Mouse (Mus musculus): ENCODE results near the gene Wdr17. TPM values are rescaled to one million over a fixed set of nuclear protein-coding genes. Genes with fewer than 3 reads are reported as not detected.

The Wdr17 gene
- total and polyA plus RNA-seq, 2 experiments from 2014 or later = not detected

DNA sequence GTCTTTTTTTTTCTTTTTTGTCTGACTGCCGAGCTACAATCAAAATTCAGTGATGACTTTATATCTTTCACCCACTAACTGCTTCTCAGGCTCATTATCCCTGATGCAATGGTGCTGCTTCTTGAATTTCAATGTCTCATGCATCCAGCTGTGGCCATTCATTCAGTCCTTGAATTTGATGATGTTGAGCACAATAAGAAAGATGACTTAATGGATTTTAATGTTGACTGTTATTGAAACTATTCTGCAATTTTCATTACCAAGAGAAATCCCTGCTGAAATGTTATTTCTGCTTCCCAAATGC, 22.3 kb downstream of the Wdr17 start:
- no peak overlapping the region for H3K4me2 ChIP-seq (ENCODE audit: low read depth, low read length)
- no peak overlapping the region for H3K9ac ChIP-seq (replicated peaks; ENCODE audit: low read depth, low read length)
- H3K27me3 ChIP-seq (ENCODE audit: control insufficient read depth, insufficient read depth, low read length) = no peaks in the 10 kb centered on the region
- ATAC-seq (ENCODE audit: insufficient read depth, low read depth) (no peak), DNase-seq (ENCODE audit: low spot score) (no peak)
- TF ChIP-seq CTCF (IDR thresholded peaks at IDR 0.05; ENCODE audit: low read depth) (no peak), EP300 (IDR thresholded peaks at IDR 0.05; ENCODE audit: low read depth) (no peak)
- H3K4me1 ChIP-seq (ENCODE audit: control insufficient read depth, insufficient read depth) = no peaks in the 10 kb centered on the region
- 51% methylated on average over 1 of the region's 1 CpGs for WGBS
- H3K9me3 ChIP-seq (replicated peaks; ENCODE audit: control insufficient read depth, low read length) = no peaks in the 10 kb centered on the region
- H3K27ac ChIP-seq (ENCODE audit: low read depth) = no peak overlapping the region
- H3K4me3 ChIP-seq (ENCODE audit: low read depth, low read length) = no peak overlapping the region
- H3K36me3 ChIP-seq (replicated peaks; ENCODE audit: control insufficient read depth, insufficient read depth, low read length) = no peaks in the 10 kb centered on the region

DNA sequence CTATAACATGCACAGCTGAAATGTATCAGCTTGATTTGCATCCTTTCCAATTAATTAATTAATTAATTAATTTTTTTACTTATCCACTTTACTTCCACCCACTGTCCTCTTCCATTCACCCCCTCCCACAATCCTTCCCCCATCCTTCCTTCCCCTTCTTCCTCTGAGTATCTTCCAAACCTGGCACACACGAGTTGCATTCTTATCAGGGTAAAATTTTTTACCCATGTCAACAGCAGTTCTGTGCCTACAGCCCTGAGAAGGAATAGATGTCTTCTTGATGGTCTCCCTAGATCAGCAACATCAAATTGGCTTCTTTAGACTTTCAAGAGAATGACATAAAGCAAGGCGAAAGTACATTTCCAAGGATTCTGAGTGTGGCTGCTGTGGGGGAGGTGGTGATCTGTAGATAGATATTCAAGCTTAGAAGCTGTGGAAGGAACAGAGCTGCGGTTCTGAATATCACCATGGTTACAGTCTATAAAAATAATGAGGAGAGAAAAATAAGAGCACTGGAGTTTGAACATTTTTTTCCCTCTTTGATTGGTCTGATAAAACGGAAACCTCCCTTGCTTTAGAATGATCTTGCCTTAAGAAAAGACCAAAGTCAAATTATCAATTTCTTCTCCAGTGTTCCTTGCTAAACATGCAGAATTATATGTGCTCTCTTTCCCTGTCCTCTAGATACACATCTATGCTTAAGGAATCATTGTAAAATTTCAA, 22.8 kb downstream of the Wdr17 start:
- no peak overlapping the region for H3K4me2 ChIP-seq (ENCODE audit: low read depth, low read length)
- no peaks in the 10 kb centered on the region for H3K9me3 ChIP-seq (replicated peaks; ENCODE audit: control insufficient read depth, low read length)
- ATAC-seq (ENCODE audit: insufficient read depth, low read depth) = no peak
- H3K9ac ChIP-seq (replicated peaks; ENCODE audit: low read depth, low read length) = no peak overlapping the region
- no peaks in the 10 kb centered on the region for H3K4me1 ChIP-seq (ENCODE audit: control insufficient read depth, insufficient read depth)
- 55% methylated on average over 4 of the region's 4 CpGs for WGBS
- H3K27ac ChIP-seq (ENCODE audit: low read depth) = no peak overlapping the region
- H3K36me3 ChIP-seq (replicated peaks; ENCODE audit: control insufficient read depth, insufficient read depth, low read length) = no peaks in the 10 kb centered on the region
- TF ChIP-seq EP300 (IDR thresholded peaks at IDR 0.05; ENCODE audit: low read depth) (no peak), CTCF (IDR thresholded peaks at IDR 0.05; ENCODE audit: low read depth) (no peak)
- DNase-seq (ENCODE audit: low spot score) = no peak
- no peaks in the 10 kb centered on the region for H3K27me3 ChIP-seq (ENCODE audit: control insufficient read depth, insufficient read depth, low read length)
- no peak overlapping the region for H3K4me3 ChIP-seq (ENCODE audit: low read depth, low read length)

DNA sequence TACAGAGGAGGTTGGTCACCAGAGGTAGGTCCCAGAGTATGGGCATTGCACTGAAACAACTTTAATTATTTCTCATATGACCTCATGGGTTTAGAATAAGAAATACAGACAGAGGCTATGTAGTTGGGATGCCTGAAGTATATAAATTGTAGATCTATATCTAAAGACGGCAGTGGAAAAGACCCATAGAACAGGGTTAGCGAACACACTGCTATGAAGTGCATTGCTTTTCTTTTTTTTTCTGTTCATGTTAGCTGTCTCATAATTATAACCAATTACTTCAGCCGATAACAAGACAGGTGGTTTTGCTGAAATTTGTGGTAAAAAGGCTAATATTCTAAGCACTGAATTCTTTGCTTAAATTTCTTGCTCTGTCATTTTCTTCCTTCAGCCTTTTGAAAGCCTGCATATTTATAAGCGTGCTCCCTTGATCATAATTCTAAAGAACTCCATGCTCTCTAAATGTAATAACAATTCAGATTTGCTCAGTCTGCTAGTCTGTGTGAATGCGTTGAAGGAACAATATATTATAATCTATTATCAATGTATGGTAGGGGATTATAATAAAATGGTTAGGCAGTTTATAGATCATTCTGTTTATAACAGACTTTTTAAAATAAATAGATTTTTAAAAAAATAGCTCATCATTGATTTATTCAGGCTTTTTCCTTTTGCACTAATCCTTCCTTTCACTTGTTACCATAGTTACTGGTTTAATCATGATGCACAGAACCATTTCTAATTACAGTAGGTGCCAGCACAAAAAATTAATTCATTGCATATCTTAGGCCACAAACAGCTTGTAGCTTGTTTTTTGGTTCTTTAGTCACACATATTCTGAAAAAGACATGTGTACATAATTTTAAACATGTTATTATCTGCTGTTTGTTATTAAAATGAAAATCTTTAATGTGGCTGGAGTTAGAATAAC, 50.7 kb downstream of the Wdr17 start:
- no peak overlapping the region for H3K9ac ChIP-seq (replicated peaks; ENCODE audit: low read depth, low read length)
- TF ChIP-seq CTCF (IDR thresholded peaks at IDR 0.05; ENCODE audit: low read depth) = no peak
- no peak for TF ChIP-seq EP300 (IDR thresholded peaks at IDR 0.05; ENCODE audit: low read depth)
- H3K36me3 ChIP-seq (replicated peaks; ENCODE audit: control insufficient read depth, insufficient read depth, low read length) = no peaks in the 10 kb centered on the region
- 82% methylated on average over 5 of the region's 5 CpGs for WGBS
- no peak for DNase-seq (ENCODE audit: low spot score)
- no peaks in the 10 kb centered on the region for H3K27me3 ChIP-seq (ENCODE audit: control insufficient read depth, insufficient read depth, low read length)
- H3K27ac ChIP-seq (ENCODE audit: low read depth) = no peak overlapping the region
- no peaks in the 10 kb centered on the region for H3K4me1 ChIP-seq (ENCODE audit: control insufficient read depth, insufficient read depth)
- no peak overlapping the region for H3K4me3 ChIP-seq (ENCODE audit: low read depth, low read length)
- H3K4me2 ChIP-seq (ENCODE audit: low read depth, low read length) = no peak overlapping the region
- ATAC-seq (ENCODE audit: insufficient read depth, low read depth) = no peak
- H3K9me3 ChIP-seq (replicated peaks; ENCODE audit: control insufficient read depth, low read length) = no peaks in the 10 kb centered on the region

DNA sequence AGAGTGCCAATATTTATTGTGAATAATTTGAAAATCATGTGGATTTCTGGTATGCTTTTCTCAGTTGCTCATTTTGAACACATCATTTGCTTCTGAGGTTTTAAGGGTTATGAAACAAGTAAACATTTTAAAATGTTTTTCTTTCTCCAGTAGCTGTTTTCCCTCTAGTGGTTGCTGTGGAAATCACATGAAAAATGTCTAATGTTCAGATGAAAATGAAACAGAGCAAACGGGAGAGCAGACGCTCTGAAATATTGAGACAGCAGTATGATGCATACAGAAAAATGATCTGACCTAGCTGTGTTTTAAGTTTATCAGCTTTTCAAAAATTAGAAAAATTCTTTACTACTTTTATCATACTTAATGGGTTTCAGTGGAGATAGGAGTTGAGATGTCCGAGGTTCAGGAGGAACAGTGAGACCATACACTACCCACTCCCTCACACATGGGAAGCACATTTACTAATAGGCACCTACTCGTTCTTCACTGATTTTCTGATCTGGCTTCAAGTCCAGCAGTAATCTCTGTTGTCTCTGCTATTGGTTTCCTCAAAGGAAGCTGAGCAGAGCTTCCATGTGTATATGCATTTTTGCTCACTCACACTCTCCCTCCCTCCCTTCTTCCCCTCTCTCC, 57.1 kb downstream of the Wdr17 start:
- 38% methylated on average over 4 of the region's 4 CpGs for WGBS
- ATAC-seq (ENCODE audit: insufficient read depth, low read depth) = no peak
- H3K4me3 ChIP-seq (ENCODE audit: low read depth, low read length) = peak overlapping the region; percentile 28

DNA sequence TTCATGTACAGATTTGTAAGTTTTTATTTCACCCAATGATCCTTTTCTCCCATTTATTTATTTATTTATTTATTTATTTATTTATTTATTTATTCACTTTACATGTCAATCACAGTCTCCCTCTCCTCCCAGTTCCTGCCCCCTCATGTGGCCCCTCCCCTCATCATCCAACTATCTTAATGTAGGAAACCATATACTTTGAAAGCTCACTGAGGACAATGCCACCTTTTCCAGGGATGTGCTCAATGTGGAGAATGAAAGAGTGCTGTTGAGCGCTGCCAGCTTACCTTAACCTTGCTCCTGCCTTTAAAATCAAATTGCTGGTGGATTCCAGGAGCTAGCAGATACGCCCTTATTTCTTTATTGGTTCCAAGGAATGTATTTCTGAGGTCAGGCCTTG, 59.0 kb downstream of the Wdr17 start:
- Histone ChIP-seq H3K4me1 (ENCODE audit: control insufficient read depth, insufficient read depth) (no peaks in the 10 kb centered on the region), H3K27ac (ENCODE audit: low read depth) (no peak overlapping the region), H3K4me2 (ENCODE audit: low read depth, low read length) (no peak overlapping the region), H3K27me3 (ENCODE audit: control insufficient read depth, insufficient read depth, low read length) (no peaks in the 10 kb centered on the region), H3K4me3 (ENCODE audit: low read depth, low read length) (no peak overlapping the region), H3K9ac (replicated peaks; ENCODE audit: low read depth, low read length) (no peak overlapping the region), H3K36me3 (replicated peaks; ENCODE audit: control insufficient read depth, insufficient read depth, low read length) (no peaks in the 10 kb centered on the region), H3K9me3 (replicated peaks; ENCODE audit: control insufficient read depth, low read length) (no peaks in the 10 kb centered on the region)
- WGBS = 76% methylated on average over 2 of the region's 2 CpGs
- ATAC-seq (ENCODE audit: insufficient read depth, low read depth) = no peak
- DNase-seq (ENCODE audit: low spot score) = no peak
- TF ChIP-seq EP300 (IDR thresholded peaks at IDR 0.05; ENCODE audit: low read depth) (no peak), CTCF (IDR thresholded peaks at IDR 0.05; ENCODE audit: low read depth) (no peak)

More for the DNA sequence above, 57.1 kb downstream of the Wdr17 start:
- TF ChIP-seq EP300 (IDR thresholded peaks at IDR 0.05; ENCODE audit: low read depth) = no peak
- TF ChIP-seq CTCF (IDR thresholded peaks at IDR 0.05; ENCODE audit: low read depth) = peak; percentile 46
- Histone ChIP-seq H3K4me1 (ENCODE audit: control insufficient read depth, insufficient read depth) (no peaks in the 10 kb centered on the region), H3K36me3 (replicated peaks; ENCODE audit: control insufficient read depth, insufficient read depth, low read length) (no peaks in the 10 kb centered on the region), H3K4me2 (ENCODE audit: low read depth, low read length) (peak overlapping the region; percentile 41), H3K9ac (replicated peaks; ENCODE audit: low read depth, low read length) (no peak overlapping the region), H3K9me3 (replicated peaks; ENCODE audit: control insufficient read depth, low read length) (no peaks in the 10 kb centered on the region), H3K27ac (ENCODE audit: low read depth) (no peak overlapping the region), H3K27me3 (ENCODE audit: control insufficient read depth, insufficient read depth, low read length) (no peaks in the 10 kb centered on the region)
- peak; percentile 25 for DNase-seq (ENCODE audit: low spot score)

All from heart, postnatal 0 days (tissue).